Mouse (Mus musculus) v-Abl transformed pro-B cells (cell line): ENCODE data around the gene Tmem52.

Experiments used
- in situ Hi-C, 2 experiments: fragments of 400-800 bp; cut with MboI; formaldehyde crosslinking; loops; one replicate each; pipeline ENCODE4 v1.15.1; 2025; ENCODE audit not compliant: unreplicated experiment in 2 of 2

Gene Tmem52

DNA sequence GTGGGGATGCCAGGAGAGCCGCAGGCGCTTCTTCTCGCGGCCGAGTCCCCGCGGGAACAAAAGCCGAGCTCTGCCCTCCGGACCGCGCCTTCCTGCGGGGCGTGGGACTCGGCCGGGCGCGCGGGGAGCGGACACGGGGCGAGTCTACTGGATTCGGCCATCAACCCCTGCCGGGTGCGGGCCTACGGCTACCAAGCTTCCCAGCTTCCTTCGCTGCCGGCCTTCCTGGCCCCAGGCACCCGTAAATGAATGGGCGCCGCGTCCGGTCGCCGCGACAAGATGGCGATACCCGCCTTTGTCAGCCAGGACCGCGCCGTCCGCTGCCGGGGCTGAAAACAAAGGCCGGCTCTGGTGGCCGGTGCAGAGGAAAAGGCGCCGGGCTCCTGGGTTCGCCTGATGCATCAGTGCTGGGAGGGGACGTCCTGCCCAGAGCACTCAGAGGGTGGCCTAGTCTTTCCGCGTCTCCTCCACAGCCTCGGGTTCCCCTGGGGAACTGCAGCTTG is 23.3 kb downstream of the Tmem52 start:
- in situ Hi-C loops, result loop anchor here (25.0 kb wide), 1 partner anchor 405 kb away; the partner anchor contains the start of genes Morn1 (in 2 of the 2) and Rer1 (in 2 of the 2)

GRCm38 (mm10) chr4:155494891-155495290 is 26.0 kb downstream of the Tmem52 start:
- in situ Hi-C loops, result loop anchor here (25.0 kb wide), 1 partner anchor 408 kb away; the partner anchor contains the start of genes Morn1 (in 2 of the 2) and Rer1 (in 2 of the 2)

DNA sequence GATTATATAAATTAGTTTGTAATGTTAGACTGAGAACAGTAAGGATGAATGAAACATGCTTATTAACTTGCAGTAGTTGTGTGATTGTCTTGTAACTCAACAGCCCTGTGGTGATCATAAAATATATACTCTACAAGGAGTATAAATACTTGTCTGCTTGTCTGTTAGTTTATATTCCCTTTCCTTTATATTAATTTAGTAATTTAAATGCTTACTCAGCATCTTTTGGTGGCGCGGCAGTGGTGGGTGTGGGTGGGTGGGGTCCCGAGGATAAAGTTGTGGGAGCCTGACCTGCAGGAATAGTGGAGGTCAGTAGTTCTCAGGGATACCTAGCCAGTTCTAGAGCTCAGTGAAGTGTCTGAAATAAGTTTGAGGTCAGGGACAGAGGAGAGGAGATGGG is 29.0 kb downstream of the Tmem52 start:
- in situ Hi-C loops, result loop anchor here (25.0 kb wide), 1 partner anchor 411 kb away; the partner anchor contains the start of genes Morn1 (in 2 of the 2) and Rer1 (in 2 of the 2)

GRCm38 (mm10) chr4:155501126-155501525 is 32.2 kb downstream of the Tmem52 start:
- in situ Hi-C loops, result no loop called here

GRCm38 (mm10) chr4:155505067-155505466 is 36.2 kb downstream of the Tmem52 start:
- in situ Hi-C loops, result no loop called here

GRCm38 (mm10) chr4:155505671-155506295 is 36.9 kb downstream of the Tmem52 start:
- in situ Hi-C loops, result no loop called here

GRCm38 (mm10) chr4:155508614-155509013 is 39.7 kb downstream of the Tmem52 start:
- in situ Hi-C loops, result no loop called here

DNA sequence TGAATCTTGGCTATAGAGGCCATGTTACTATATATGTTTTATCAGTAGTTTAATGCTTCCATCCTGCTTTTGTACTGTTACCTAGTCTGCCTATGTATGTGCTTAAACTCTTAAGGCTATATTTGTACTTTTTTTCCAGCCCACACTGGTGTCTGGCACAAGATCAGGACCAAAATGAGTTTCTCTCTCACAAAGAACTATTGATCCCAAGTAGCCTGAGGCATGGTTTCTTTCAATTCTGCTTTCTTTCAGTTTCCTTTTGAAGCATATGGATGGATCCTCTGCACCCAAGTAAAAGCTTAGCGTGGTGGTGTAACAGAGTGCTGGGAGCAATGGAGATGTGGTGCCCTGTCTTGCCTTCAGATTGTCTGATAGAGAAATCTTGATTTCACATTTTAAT is 42.1 kb downstream of the Tmem52 start:
- in situ Hi-C loops, result no loop called here

DNA sequence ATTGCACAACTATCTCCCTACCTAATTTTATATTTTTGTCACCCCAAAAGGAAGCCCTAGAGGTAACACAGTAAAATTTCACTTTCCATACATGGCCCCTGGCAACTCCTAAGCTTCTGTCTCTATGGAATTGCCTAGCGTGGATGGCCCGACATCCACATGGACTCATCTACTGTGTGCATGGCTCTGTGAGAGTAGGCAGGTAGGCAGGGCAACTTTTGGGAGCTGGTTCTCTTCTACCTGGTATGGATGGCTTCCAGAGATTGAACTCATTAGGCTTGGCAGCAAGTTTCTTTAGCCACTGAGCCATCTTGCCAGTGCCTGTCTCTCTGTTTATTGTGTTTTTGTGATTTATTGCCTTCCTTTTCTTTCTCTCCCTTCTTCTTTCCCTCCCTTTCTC is 45.9 kb downstream of the Tmem52 start:
- in situ Hi-C loops, result no loop called here

DNA sequence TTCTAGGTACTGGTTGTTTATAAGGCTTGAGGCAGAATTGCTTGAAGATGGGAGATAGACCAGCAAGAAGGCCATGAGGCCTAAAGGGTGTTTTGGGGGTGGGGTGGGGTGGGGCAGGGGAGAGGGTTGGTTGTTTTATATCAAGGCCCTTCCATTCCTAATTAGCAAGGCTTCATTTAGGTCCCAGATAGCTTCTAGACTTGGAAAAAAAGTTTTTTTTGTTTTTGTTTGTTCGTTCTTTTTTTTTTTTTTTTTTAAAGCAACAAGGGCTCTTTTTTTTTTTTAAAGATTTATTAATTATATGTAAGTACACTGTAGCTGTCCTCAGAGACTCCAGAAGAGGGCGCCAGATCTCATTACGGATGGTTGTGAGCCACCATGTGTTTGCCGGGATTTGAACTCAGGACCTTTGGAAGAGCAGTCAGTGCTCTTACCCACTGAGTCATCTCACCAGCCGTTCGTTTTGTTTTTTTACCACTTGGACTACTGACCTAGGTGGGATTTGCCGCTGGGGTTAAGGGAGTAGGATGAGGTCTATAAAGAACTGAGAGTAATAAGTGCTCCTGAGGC is 49.1 kb downstream of the Tmem52 start:
- in situ Hi-C loops, result no loop called here
